Mouse (Mus musculus) small intestine, adult 2 months (tissue): ENCODE data around the gene Hyal3.

Source experiments
- CTCF ChIP-seq: fragments of 200-500 bp; IDR thresholded peaks from 2 replicates; pipeline ENCODE4 v1.5.1; 2012; ENCODE audit warnings: low read depth, mild to moderate bottlenecking, control low read depth, inconsistent platforms, low read length, moderate library complexity, mixed read lengths; ENCODE audit not compliant: insufficient replicate concordance, insufficient read length; ENCODE audit errors: extremely low read depth
- POLR2A ChIP-seq: fragments of 200-500 bp; IDR thresholded peaks from 2 replicates; pipeline ENCODE4 v1.6.1; 2012; ENCODE audit warnings: low read depth, mild to moderate bottlenecking, control low read depth, inconsistent platforms, low read length, moderate library complexity

- TF ChIP-seq POLR2A (no peak), CTCF (no peak)
Observed at GRCm38 (mm10) chr9:107541005-107541404, 39.6 kb upstream of the Hyal3 start.
